Mouse (Mus musculus): Measurements from ENCODE around the gene Pard3.

DNA sequence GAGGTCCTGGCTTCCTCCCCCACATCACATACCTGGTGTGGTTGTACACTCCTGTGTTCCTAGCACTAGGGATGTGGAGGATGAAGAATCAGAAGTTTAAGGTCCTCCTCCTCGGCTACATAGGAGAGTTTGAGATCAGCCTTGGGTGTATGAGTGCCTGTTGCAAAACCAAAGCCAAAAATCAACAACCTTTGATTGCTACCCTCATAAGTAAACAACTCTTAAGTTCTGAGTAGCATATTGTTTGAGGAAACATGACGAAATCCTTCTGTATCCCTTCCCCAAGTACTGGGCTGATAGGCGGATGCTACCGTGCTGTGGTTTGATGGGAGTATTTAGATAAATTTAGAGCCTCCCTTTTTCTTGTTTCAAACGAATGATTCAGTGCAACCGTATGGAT lies 20.9 kb downstream of the Pard3 start:
- no peak for TF ChIP-seq GABPA (IDR thresholded peaks at IDR 0.05; ENCODE audit: insufficient replicate concordance, low read depth, low read length)
- TF ChIP-seq POLR2AphosphoS2 (IDR thresholded peaks at IDR 0.05; ENCODE audit: low read depth, low read length): no peak
- TF ChIP-seq ETS1 (conservative IDR thresholded peaks at IDR 0.05; ENCODE audit: low read depth, low read length): no peak
- TF ChIP-seq POLR2A (IDR thresholded peaks at IDR 0.05; ENCODE audit: low read depth, low read length): no peak
- no peak for TF ChIP-seq NELFE (IDR thresholded peaks at IDR 0.05; ENCODE audit: low read depth, low read length)
- no peak for TF ChIP-seq TBP (conservative IDR thresholded peaks at IDR 0.05; ENCODE audit: low read depth, low read length)
- TF ChIP-seq USF1 (IDR thresholded peaks at IDR 0.05; ENCODE audit: low read depth, low read length): no peak
- no peak for TF ChIP-seq CTCF (conservative IDR thresholded peaks at IDR 0.05 in 1 of 2, IDR thresholded peaks at IDR 0.05 in 1 of 2; ENCODE audit: low read depth in 2 of 2, low read length in 2 of 2)
- TF ChIP-seq CHD2 (IDR thresholded peaks at IDR 0.05; ENCODE audit: low read length): no peak
- TF ChIP-seq RCOR1 (conservative IDR thresholded peaks at IDR 0.05; ENCODE audit: low read depth, low read length): no peak
- TF ChIP-seq E2F4 (IDR thresholded peaks at IDR 0.05; ENCODE audit: insufficient replicate concordance, low read depth, low read length): no peak
